Mouse (Mus musculus) myocyte (in vitro differentiated cells): ENCODE data around the gene Tmem167b.
A peak's percentile ranks its signal among the peaks of the same experiment; 100 is the strongest.

Experiments used
- CEBPB ChIP-seq: IDR thresholded peaks from 2 replicates; pipeline ENCODE4 v1.6.1; 2011; ENCODE audit warnings: mild to moderate bottlenecking, moderate library complexity; ENCODE audit not compliant: poor library complexity, insufficient read depth, severe bottlenecking
- MYOD1 ChIP-seq, 3 experiments: IDR thresholded peaks; one replicate each; pipeline ENCODE4 v1.6.1; 2011; ENCODE audit warnings: control low read depth in 2 of 3, low read depth in 2 of 3, mild to moderate bottlenecking in 2 of 3, moderate library complexity in 1 of 3; ENCODE audit not compliant: insufficient read length in 2 of 3, control insufficient read depth in 1 of 3
- POLR2A ChIP-seq: IDR thresholded peaks from one replicate; pipeline ENCODE4 v1.6.1; 2011; ENCODE audit warnings: low read depth, mild to moderate bottlenecking, control low read depth, moderate library complexity; ENCODE audit not compliant: insufficient read length
- REST ChIP-seq: IDR thresholded peaks from one replicate; pipeline ENCODE4 v1.6.1; 2011; ENCODE audit warnings: mild to moderate bottlenecking, control low read depth, moderate library complexity; ENCODE audit not compliant: insufficient read depth, insufficient read length
- SRF ChIP-seq: IDR thresholded peaks from one replicate; pipeline ENCODE4 v1.6.1; 2011; ENCODE audit warnings: low read depth; ENCODE audit not compliant: control insufficient read depth, insufficient read length
- TCF12 ChIP-seq: IDR thresholded peaks from one replicate; pipeline ENCODE4 v1.6.1; 2011; ENCODE audit warnings: mild to moderate bottlenecking, control low read depth; ENCODE audit not compliant: poor library complexity, insufficient read depth, severe bottlenecking
- TCF3 ChIP-seq: IDR thresholded peaks from one replicate; pipeline ENCODE4 v1.6.1; 2011; ENCODE audit warnings: low read depth, control low read depth; ENCODE audit not compliant: insufficient read length
- USF1 ChIP-seq: IDR thresholded peaks from one replicate; pipeline ENCODE4 v1.6.1; 2011; ENCODE audit warnings: low read depth, mild to moderate bottlenecking, control low read depth, moderate library complexity

DNA sequence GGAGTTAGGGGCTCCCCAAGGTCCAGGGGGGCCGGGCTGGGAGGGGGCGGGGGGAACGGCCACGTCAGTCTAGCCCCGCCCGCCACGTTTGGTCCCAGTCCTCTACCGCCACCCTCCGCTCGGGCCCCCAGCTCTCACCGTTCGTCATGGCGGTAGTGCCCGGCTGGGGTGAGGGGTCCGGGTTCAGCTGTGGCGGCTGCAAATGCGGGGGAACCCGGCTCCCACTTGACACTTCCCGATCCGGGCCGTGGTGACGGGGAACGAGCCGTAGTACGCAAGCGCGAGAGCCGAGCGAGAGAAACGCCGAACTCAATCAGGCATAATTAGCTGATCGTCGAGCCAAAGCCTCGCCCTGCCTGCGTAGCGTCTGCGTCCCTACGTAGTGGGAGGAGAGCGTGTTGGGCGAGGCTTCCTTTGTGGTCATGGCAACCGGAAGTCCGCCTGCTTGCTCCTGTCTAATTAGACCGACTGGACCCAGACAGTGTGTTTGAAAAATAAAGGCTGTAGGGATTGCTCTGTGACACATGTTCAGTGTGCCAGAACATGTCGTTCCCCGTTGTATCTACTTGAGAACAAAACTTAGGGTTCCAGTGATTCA is at the start of gene Tmem167b:
- no peak for TF ChIP-seq CEBPB
- peak; percentile 67 for TF ChIP-seq POLR2A
- TF ChIP-seq TCF3, result no peak
- no peak for TF ChIP-seq MYOD1 (IDR thresholded peaks at IDR 0.05; ENCODE audit: control insufficient read depth in 1 of 3, insufficient read length in 2 of 3, low read depth in 2 of 3)
- no peak for TF ChIP-seq USF1
- TF ChIP-seq REST, result no peak
- TF ChIP-seq SRF, result peak; percentile 88
- no peak for TF ChIP-seq TCF12
